Mouse (Mus musculus) forebrain, embryonic 16.5 days (tissue): ENCODE measurements around the gene Fermt3. TPM values are rescaled to one million over a fixed set of nuclear protein-coding genes. Genes with fewer than 3 reads are reported as not detected.
A peak's percentile ranks its signal among the peaks of the same experiment; 100 is the strongest.

Experiments
- ATAC-seq: fragments of 200-750 bp; cut with Nextera tagmentation; 2 replicates; pipeline ENCODE4 v1.8.0; 2017; ENCODE audit warnings: mild to moderate bottlenecking, moderate library complexity
- H3K27ac ChIP-seq: fragments of 300-500 bp; sonication (generic); 2 replicates; pipeline ENCODE4 v1.5.1; 2014; ENCODE audit warnings: low read length, control low read depth
- H3K27me3 ChIP-seq: fragments of 300-500 bp; sonication (generic); replicated peaks from 2 replicates; pipeline ENCODE4 v1.6.1; 2014; ENCODE audit warnings: low read length; ENCODE audit not compliant: control insufficient read depth, insufficient read depth
- H3K36me3 ChIP-seq: fragments of 300-500 bp; sonication (generic); 2 replicates; pipeline ENCODE4 v1.6.1; 2014; ENCODE audit not compliant: control insufficient read depth, insufficient read depth
- H3K4me1 ChIP-seq: fragments of 300-500 bp; sonication (generic); replicated peaks from 2 replicates; pipeline ENCODE4 v1.6.1; 2014; ENCODE audit warnings: low read length; ENCODE audit not compliant: control insufficient read depth, insufficient read depth
- H3K4me2 ChIP-seq: fragments of 300-500 bp; sonication (generic); 2 replicates; pipeline ENCODE4 v1.6.1; 2014; ENCODE audit warnings: mild to moderate bottlenecking, low read length, control low read depth
- H3K4me3 ChIP-seq: fragments of 300-500 bp; sonication (generic); replicated peaks from 2 replicates; pipeline ENCODE4 v1.5.1; 2014; ENCODE audit warnings: mild to moderate bottlenecking, low read length, control low read depth
- H3K9ac ChIP-seq: fragments of 300-500 bp; sonication (generic); replicated peaks from 2 replicates; pipeline ENCODE4 v1.6.1; 2014; ENCODE audit warnings: low read depth, low read length, control low read depth
- H3K9me3 ChIP-seq: fragments of 300-500 bp; sonication (generic); 2 replicates; pipeline ENCODE4 v1.6.1; 2016; ENCODE audit warnings: low read length; ENCODE audit not compliant: control insufficient read depth
- WGBS: fragments of 180-500 bp; shearing (Covaris S2); extraction: QIAGEN DNeasy Blood & Tissue Kit; methylation state at CpG from one replicate; pipeline ENCODE4 v1.1.7; 2014; 5-methylcytosine and 5-hydroxymethylcytosine counted together
- polyA plus RNA-seq: library from polyadenylated mRNA; unstranded; fragments of >200 nt; fragmentation: Nextera tagmentation; extraction: Ambion mirVana; gene quantifications from 2 replicates; pipeline ENCODE4 v1.2.1, GENCODE M21; 2015

The Fermt3 gene
- polyA plus RNA-seq, 1 experiment from 2014 or later: 3.8 TPM

GRCm38 (mm10) chr19:7040637-7041130 is 21.4 kb upstream of the Fermt3 start:
- H3K27me3 ChIP-seq: no peaks in the 10 kb centered on the region
- H3K9me3 ChIP-seq: no peaks in the 10 kb centered on the region
- peak overlapping the region; percentile 82 for H3K9ac ChIP-seq
- peaks cover 29% of the 10 kb centered on the region for H3K4me1 ChIP-seq
- H3K4me3 ChIP-seq: peak overlapping the region; percentile 64
- 21% methylated on average over 13 of the region's 13 CpGs for WGBS
- peak overlapping the region; percentile 97 for H3K4me2 ChIP-seq
- H3K27ac ChIP-seq: peak overlapping the region; percentile 98
- ATAC-seq: no peak
- H3K36me3 ChIP-seq: no peaks in the 10 kb centered on the region

GRCm38 (mm10) chr19:7039841-7040636 is 20.8 kb upstream of the Fermt3 start, which contains the start of gene Stip1:
Gene Stip1, minus strand, starts transcription at chr19:7039967.
- Histone ChIP-seq H3K4me2 (peak within 1 kb of the TSS; percentile 97), H3K4me1 (peaks cover 29% of the 10 kb centered on the region), H3K36me3 (peaks cover 2% of the 10 kb centered on the region; the same call in 1 of the 2 replicates), H3K27ac (peak within 1 kb of the TSS; percentile 98), H3K27me3 (no peaks in the 10 kb centered on the region), H3K9me3 (no peaks in the 10 kb centered on the region), H3K9ac (peak within 1 kb of the TSS; percentile 96), H3K4me3 (peak within 1 kb of the TSS; percentile 98)
- ATAC-seq: peak; percentile 99
- WGBS: under 1% methylated on average over 48 of the region's 49 CpGs

DNA sequence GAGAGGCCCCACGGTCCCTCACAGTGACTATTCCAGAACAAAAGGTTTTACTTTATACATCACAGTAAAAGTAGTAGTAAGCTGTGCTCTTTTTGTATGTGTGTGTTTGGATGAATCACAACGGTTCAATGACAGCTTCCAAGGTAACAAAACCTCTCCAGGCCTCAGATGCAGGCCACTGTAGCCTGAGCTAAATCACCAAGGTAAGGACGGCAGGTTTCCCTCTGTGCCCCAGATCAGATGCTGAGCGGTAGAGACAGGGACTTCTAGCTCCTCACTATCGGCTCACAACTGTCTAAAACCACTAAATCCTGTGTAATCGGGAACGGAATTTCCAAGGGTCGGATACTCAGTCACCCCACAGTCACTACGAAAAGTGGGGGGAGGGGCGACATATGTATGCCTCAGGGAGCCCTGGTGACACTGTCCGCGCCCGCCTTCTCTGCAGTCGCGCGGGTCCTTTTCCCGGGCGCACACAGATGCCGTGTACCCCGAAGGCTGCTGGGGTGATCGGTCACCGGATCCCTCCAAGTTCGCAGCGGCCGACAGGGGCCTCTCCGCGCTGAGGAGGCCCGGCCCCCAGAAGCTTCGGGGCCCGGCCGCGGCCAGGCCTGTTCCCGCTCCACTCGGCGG is 19.9 kb upstream of the Fermt3 start:
- Histone ChIP-seq H3K4me2 (peak overlapping the region; percentile 93), H3K9me3 (no peaks in the 10 kb centered on the region), H3K27ac (peak overlapping the region; percentile 91), H3K4me3 (peak overlapping the region; percentile 98), H3K4me1 (peaks cover 29% of the 10 kb centered on the region), H3K36me3 (peaks cover 7% of the 10 kb centered on the region), H3K27me3 (no peaks in the 10 kb centered on the region), H3K9ac (peak overlapping the region; percentile 96)
- ATAC-seq: peak; percentile 0; the same call in 1 of the 2 replicates
- WGBS: under 1% methylated on average over 35 of the region's 35 CpGs

DNA sequence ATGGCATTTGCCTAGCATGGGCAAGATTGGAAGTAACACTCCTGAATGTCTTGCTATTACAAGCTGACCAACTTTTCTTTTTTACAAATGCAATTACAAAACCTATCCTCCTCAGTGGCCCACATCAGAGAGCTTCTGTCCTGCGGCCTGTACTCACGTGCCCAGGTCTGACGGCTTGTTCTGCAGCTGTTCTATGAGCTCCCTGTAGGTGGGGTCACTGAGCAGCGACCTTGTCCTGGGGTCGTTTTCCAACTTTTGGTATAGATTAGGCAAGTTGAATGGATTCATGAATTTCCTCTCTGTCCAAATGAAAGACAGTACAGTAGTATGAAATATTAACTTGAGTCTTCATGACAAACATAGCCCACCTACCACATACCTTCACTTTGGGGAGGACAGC is 14.7 kb upstream of the Fermt3 start:
- Histone ChIP-seq H3K27me3 (no peaks in the 10 kb centered on the region), H3K9me3 (no peaks in the 10 kb centered on the region), H3K27ac (no peak overlapping the region), H3K36me3 (peaks cover 40% of the 10 kb centered on the region), H3K9ac (no peak overlapping the region), H3K4me2 (no peak overlapping the region), H3K4me3 (no peak overlapping the region), H3K4me1 (peaks cover 21% of the 10 kb centered on the region)
- ATAC-seq: no peak
- WGBS: 93% methylated on average over 5 of the region's 5 CpGs

- Histone ChIP-seq H3K4me1 (no peaks in the 10 kb centered on the region), H3K36me3 (peaks cover 59% of the 10 kb centered on the region), H3K27ac (no peak overlapping the region), H3K4me2 (no peak overlapping the region), H3K4me3 (no peak overlapping the region), H3K9me3 (no peaks in the 10 kb centered on the region), H3K9ac (no peak overlapping the region), H3K27me3 (no peaks in the 10 kb centered on the region)
- no peak for ATAC-seq
- 94% methylated on average over 5 of the region's 5 CpGs for WGBS
These were observed 10.3 kb upstream of the Fermt3 start for GRCm38 (mm10) chr19:7029531-7029930.

DNA sequence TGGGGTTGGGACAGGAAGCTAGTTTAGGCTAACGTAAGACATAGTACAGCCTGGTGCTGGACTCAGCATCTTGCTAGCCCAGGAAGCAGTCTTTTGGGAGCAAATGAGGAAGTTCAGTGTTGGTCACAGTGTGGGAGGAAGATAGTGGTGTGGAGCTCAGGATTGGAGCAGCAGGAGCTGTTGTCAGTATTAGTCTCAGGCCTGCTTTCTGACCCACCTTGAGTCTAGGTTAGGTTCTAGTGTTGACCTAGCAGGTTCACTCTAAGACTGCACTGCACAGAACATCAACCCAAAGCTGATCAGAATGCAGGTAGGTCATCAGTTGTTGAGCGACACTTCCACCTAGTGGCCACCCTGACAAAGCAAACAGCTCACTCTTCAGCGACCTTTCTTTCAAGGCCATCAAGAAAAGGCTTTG is 964 bp upstream of the Fermt3 start:
- WGBS: 58% methylated on average over 3 of the region's 3 CpGs
- no peaks in the 10 kb centered on the region for H3K4me1 ChIP-seq
- no peak overlapping the region for H3K4me3 ChIP-seq
- no peak overlapping the region for H3K4me2 ChIP-seq
- no peak overlapping the region for H3K27ac ChIP-seq
- H3K9me3 ChIP-seq: no peaks in the 10 kb centered on the region
- peak; percentile 57; the same call in 1 of the 2 replicates for ATAC-seq
- no peaks in the 10 kb centered on the region for H3K27me3 ChIP-seq
- H3K9ac ChIP-seq: no peak overlapping the region
- H3K36me3 ChIP-seq: peaks cover 40% of the 10 kb centered on the region

DNA sequence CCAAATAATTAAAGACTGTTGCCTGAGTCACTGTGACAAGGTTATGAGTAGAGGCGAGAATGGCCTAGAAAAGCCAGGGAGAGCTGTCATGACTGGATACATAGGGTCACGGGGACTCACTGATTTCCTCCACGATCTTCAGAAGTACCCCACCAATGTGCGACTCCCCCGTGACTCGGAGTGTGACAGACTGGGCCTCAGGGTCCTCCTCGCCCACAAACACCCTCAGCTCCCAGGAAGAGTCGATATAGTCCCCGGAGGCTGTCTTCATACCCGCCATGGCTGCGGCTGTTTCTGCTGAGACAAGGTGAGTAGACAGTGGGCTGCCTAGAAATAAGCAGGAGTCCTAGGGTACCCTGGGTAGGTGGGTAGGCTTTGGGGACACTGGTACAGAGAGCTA is 723 bp downstream of the Fermt3 start:
- no peaks in the 10 kb centered on the region for H3K9me3 ChIP-seq
- H3K27me3 ChIP-seq: no peaks in the 10 kb centered on the region
- no peak overlapping the region for H3K4me3 ChIP-seq
- H3K4me1 ChIP-seq: no peaks in the 10 kb centered on the region
- H3K27ac ChIP-seq: no peak overlapping the region
- ATAC-seq: no peak
- WGBS: 90% methylated on average over 11 of the region's 11 CpGs
- H3K4me2 ChIP-seq: no peak overlapping the region
- H3K36me3 ChIP-seq: peaks cover 27% of the 10 kb centered on the region
- H3K9ac ChIP-seq: no peak overlapping the region

DNA sequence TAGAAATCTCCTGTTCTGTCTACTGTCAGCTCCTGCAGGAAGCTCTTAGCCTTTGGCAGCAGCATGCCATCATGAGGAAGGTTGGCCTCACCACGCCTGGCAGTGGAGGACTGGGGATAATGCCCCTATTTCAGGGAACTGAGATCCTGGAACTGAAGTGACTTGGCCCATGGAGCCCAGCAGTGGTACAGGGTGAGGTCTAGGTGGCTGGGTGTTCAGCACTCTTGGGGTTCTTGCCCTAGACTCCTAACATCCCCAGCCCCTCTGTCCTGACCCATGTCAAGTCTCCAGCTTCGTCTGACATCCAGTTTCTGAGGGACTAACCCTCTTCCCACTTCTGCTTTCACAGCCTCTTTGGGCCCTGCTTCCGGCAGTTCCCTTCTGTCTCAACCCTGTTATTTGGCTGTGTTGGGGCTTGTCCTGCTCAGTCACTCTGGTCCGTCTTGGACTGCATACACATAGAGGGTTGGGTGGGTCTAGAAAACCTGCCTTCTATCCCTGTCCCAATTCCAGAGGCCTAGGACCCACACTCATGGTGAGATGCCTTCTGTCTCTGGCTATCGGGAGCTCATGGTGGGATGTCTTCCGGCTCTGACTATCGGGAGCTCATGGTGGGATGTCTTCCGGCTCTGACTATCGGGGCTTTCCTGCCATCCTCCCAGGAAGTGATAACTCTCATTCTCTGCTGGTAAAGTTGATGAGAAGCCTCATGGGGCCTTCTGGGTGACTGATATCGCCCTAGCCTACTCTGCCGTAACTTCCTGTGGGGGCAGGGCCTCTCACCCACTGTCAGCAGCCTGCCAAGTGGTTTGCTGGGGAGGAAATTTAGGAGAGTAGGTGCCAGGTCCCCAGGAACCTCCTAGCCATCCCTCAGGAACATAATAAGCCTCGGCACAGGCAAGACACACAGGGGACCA is 1.5 kb downstream of the Fermt3 start:
- H3K4me2 ChIP-seq: no peak overlapping the region
- no peak overlapping the region for H3K9ac ChIP-seq
- ATAC-seq: no peak
- peaks cover 23% of the 10 kb centered on the region for H3K36me3 ChIP-seq
- no peaks in the 10 kb centered on the region for H3K9me3 ChIP-seq
- no peaks in the 10 kb centered on the region for H3K27me3 ChIP-seq
- no peaks in the 10 kb centered on the region for H3K4me1 ChIP-seq
- H3K4me3 ChIP-seq: no peak overlapping the region
- 84% methylated on average over 12 of the region's 12 CpGs for WGBS
- no peak overlapping the region for H3K27ac ChIP-seq
